Mouse (Mus musculus) splenic B cell, adult 2 months (primary cell): Measurements from ENCODE around the gene Rgl1.

ENCODE experiments used
- DNase-seq: peaks from one replicate; pipeline ENCODE4 v3.0.0-alpha.2; 2011; ENCODE audit warnings: low read depth, low spot score
- H3K27me3 ChIP-seq: 2 replicates; pipeline ENCODE4 v1.6.1; 2012; ENCODE audit warnings: mild to moderate bottlenecking, low read length, moderate library complexity, mixed read lengths; ENCODE audit not compliant: control insufficient read depth, poor library complexity, insufficient read depth, severe bottlenecking
- H3K36me3 ChIP-seq: 2 replicates; pipeline ENCODE4 v1.6.1; 2012; ENCODE audit warnings: mild to moderate bottlenecking, low read length, moderate library complexity, mixed read lengths; ENCODE audit not compliant: control insufficient read depth, poor library complexity, insufficient read depth, severe bottlenecking

The Rgl1 gene

GRCm38 (mm10) chr1:152563282-152563681 lies 202.9 kb downstream of the Rgl1 start:
- no peak for DNase-seq

DNA sequence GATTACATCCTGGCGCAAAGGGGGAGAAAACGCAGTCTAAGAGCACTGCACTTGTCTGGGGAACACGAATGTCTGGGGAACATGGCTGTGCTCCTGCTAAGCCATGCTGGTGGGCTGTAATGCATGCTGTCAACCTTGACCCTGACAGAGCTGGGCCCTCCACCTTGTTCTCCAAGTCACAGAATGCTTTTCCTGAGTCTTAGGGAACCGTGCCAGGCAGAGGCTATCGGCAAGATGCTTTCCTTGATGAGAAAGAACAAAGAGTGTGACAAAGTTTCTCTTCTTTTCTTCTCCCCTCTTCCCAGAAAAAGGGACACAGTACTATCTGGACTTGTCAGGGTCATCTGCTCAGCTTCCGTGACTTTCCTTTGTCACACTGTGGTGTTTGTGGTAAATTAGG lies 203.3 kb downstream of the Rgl1 start:
- H3K36me3 ChIP-seq = no peaks in the 10 kb centered on the region
- DNase-seq = no peak
- no peaks in the 10 kb centered on the region for H3K27me3 ChIP-seq

More at GRCm38 (mm10) chr1:152563282-152563681, 202.9 kb downstream of the Rgl1 start:
- Histone ChIP-seq H3K36me3 (no peaks in the 10 kb centered on the region), H3K27me3 (no peaks in the 10 kb centered on the region)

GRCm38 (mm10) chr1:152560477-152560876 lies 205.7 kb downstream of the Rgl1 start:
- no peak for DNase-seq
- no peaks in the 10 kb centered on the region for H3K27me3 ChIP-seq
- no peaks in the 10 kb centered on the region for H3K36me3 ChIP-seq

DNA sequence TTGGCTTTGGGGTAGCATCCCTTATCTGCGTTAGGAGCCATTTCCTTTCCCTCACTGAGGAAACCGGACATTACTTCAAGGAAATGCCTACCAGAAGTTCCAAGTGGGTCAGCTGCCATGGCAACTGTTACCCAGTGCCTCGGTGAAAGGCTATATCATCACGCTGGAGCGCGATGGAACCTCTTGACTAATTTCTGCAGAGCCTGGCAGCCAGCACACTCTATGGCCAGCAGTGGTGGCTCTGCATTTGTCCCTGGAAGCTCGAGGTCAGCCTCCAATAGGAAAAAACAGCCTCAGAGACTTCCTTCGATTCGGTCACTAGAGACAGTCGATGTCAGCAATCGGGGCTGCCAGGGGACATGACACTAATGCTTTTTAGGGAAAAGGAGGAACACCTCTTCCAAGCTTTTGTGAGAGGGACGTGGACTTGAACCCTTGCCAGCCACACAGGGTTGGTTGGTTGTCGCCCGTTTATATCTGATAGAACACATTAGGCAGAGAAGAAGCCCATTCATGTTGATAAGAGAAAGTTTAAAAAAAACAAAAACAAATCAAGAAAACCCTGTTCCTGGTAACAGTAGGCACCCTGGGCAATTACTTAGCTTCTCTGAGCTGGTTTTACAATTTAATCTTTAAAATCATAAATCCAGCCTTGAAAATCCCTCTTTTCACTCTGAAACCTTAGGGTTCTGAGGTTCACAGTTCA lies 209.4 kb downstream of the Rgl1 start:
- H3K27me3 ChIP-seq = no peaks in the 10 kb centered on the region
- no peak for DNase-seq
- no peaks in the 10 kb centered on the region; the same call in 1 of the 2 replicates for H3K36me3 ChIP-seq

DNA sequence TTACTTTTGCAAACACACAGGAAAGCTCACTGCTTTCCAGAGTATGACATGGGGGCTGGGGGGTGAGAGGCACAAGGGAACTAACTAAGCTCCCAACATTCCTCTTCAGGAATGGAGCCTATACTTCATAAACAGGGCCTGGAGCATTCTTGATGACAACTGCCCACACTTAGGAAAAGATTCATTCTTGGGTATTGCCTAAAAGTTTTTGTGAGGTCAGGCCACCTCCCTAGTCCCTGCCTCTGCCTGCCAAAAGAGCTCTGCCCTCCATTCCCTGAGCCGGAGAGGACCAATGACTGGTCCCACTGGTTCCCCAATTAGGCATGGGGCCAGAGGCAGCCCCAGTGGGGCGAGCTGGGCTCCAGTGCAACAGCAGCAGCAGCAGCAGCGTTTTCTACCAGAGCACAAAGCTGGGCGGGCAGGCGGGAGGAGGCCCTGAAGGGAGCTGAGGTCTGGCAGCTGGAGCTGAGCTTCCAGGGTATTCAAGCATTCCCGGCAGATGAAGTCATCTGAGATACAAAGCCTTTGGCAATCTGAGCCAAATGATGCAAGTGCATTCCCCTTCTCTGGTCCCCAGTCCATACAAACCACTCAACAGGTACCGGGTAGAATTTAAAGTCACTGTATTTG lies 210.1 kb downstream of the Rgl1 start:
- Histone ChIP-seq H3K27me3 (no peaks in the 10 kb centered on the region), H3K36me3 (no peaks in the 10 kb centered on the region; the same call in 1 of the 2 replicates)
- no peak for DNase-seq

GRCm38 (mm10) chr1:152553912-152554547 lies 212.1 kb downstream of the Rgl1 start:
- no peaks in the 10 kb centered on the region for H3K27me3 ChIP-seq
- H3K36me3 ChIP-seq = no peaks in the 10 kb centered on the region; the same call in 1 of the 2 replicates
- DNase-seq = no peak

DNA sequence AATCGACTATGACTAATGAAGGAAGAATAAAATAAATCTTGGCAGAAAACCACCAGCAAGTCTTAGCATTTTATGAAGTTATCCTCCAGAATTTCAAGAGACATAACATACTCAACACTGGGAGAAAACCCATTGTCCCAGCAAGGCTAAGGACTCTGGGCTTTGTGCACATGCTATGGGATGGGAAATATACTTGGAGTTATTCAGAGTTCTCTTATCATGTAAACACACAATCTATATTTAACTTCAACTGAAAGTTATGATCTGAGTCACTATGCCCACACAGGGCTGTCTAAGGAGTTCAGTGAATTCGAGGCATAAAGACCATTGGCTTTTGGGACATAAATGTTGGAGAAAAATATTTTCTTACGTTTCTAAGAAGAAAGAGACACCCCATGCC lies 215.2 kb downstream of the Rgl1 start:
- H3K27me3 ChIP-seq = no peaks in the 10 kb centered on the region
- no peak for DNase-seq

DNA sequence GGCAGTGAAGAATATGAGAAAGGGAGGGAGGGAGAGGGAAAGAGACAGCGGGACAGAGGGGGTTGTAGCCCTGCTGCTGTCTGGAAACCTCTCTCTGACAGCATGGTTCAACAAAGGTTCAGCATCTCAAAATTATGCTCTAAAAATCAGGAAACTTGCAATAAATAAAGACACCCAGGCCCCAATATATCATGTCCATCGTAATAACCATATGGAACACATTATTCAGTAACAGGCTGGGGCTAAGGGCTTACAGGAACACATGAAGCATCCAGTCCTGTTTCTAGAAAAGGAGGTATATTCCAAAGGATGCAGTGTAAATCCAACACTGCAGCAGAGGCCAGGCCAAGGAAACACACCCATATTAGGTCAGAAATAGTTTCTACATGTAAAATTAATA lies 215.6 kb downstream of the Rgl1 start:
- no peaks in the 10 kb centered on the region for H3K27me3 ChIP-seq
- no peak for DNase-seq
- no peaks in the 10 kb centered on the region; the same call in 1 of the 2 replicates for H3K36me3 ChIP-seq

More for the DNA sequence above, 215.2 kb downstream of the Rgl1 start:
- no peaks in the 10 kb centered on the region; the same call in 1 of the 2 replicates for H3K36me3 ChIP-seq

GRCm38 (mm10) chr1:152549061-152549738 lies 217.0 kb downstream of the Rgl1 start:
- DNase-seq = no peak
- Histone ChIP-seq H3K27me3 (no peaks in the 10 kb centered on the region), H3K36me3 (no peaks in the 10 kb centered on the region; the same call in 1 of the 2 replicates)

- Histone ChIP-seq H3K27me3 (no peaks in the 10 kb centered on the region), H3K36me3 (no peaks in the 10 kb centered on the region)
- no peak for DNase-seq
Observed at GRCm38 (mm10) chr1:152543449-152544159, 222.5 kb downstream of the Rgl1 start.

- H3K36me3 ChIP-seq = no peaks in the 10 kb centered on the region
- H3K27me3 ChIP-seq = no peaks in the 10 kb centered on the region
- DNase-seq = no peak
Observed at GRCm38 (mm10) chr1:152542747-152543378, 223.3 kb downstream of the Rgl1 start.

GRCm38 (mm10) chr1:152540304-152540887 lies 225.8 kb downstream of the Rgl1 start:
- H3K36me3 ChIP-seq = no peaks in the 10 kb centered on the region
- DNase-seq = no peak

DNA sequence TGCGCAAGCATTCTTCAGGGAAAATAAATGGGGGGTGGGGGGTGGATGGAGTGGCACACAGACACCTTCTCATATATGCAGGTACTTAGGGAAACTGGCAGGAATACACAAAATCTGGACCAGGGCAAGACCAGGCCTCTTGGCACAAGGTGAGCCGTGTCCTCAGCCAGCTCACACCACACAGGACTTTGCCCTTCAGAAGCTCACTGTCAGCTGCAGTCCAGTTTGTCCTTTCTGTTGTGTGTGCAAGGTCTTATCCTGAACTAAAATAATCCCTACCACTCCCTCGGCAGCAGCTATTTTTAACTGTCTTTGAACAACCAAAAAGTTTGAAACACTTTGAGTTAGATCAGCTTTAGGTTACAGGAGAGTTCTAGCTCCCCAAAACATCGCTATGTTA lies 227.3 kb downstream of the Rgl1 start:
- no peaks in the 10 kb centered on the region for H3K36me3 ChIP-seq
- no peak for DNase-seq
- H3K27me3 ChIP-seq = no peaks in the 10 kb centered on the region

More at GRCm38 (mm10) chr1:152540304-152540887, 225.8 kb downstream of the Rgl1 start:
- no peaks in the 10 kb centered on the region for H3K27me3 ChIP-seq
